Mouse (Mus musculus) intestine, embryonic 16.5 days (tissue): ENCODE results near the gene Cavin1. TPM values are rescaled to one million over a fixed set of nuclear protein-coding genes. Genes with fewer than 3 reads are reported as not detected.
A peak's percentile ranks its signal among the peaks of the same experiment; 100 is the strongest.

Source experiments
- ATAC-seq: fragments of 200-750 bp; cut with Nextera tagmentation; 2 replicates; pipeline ENCODE4 v1.8.0; 2017; ENCODE audit warnings: moderate TSS enrichment, moderate library complexity
- H3K27ac ChIP-seq: fragments of 300-500 bp; sonication (generic); 2 replicates; pipeline ENCODE4 v1.5.1; 2014; ENCODE audit warnings: mild to moderate bottlenecking, low read length
- H3K27me3 ChIP-seq: fragments of 300-500 bp; sonication (generic); replicated peaks from 2 replicates; pipeline ENCODE4 v1.6.1; 2014; ENCODE audit warnings: low read length, control low read depth, mixed read lengths; ENCODE audit not compliant: control insufficient read depth, insufficient read depth
- H3K36me3 ChIP-seq: fragments of 300-500 bp; sonication (generic); 2 replicates; pipeline ENCODE4 v1.6.1; 2014; ENCODE audit warnings: low read length, control low read depth; ENCODE audit not compliant: control insufficient read depth, insufficient read depth
- H3K4me1 ChIP-seq: fragments of 300-500 bp; sonication (generic); 2 replicates; pipeline ENCODE4 v1.6.1; 2014; ENCODE audit warnings: low read length, control low read depth, mixed read lengths; ENCODE audit not compliant: control insufficient read depth, insufficient read depth
- H3K4me2 ChIP-seq: fragments of 300-500 bp; sonication (generic); 2 replicates; pipeline ENCODE4 v1.6.1; 2014; ENCODE audit warnings: low read depth, low read length, control low read depth
- H3K4me3 ChIP-seq: fragments of 300-500 bp; sonication (generic); 2 replicates; pipeline ENCODE4 v1.5.1; 2014; ENCODE audit warnings: mild to moderate bottlenecking, low read length
- H3K9ac ChIP-seq: fragments of 300-500 bp; sonication (generic); 2 replicates; pipeline ENCODE4 v1.6.1; 2014; ENCODE audit warnings: low read depth, low read length
- H3K9me3 ChIP-seq: fragments of 300-500 bp; sonication (generic); 2 replicates; pipeline ENCODE4 v1.6.1; 2016; ENCODE audit warnings: low read length, control low read depth; ENCODE audit not compliant: control insufficient read depth
- WGBS: fragments of 180-500 bp; shearing (Covaris S2); extraction: QIAGEN DNeasy Blood & Tissue Kit; methylation state at CpG from one replicate; pipeline ENCODE4 v1.1.7; 2014; 5-methylcytosine and 5-hydroxymethylcytosine counted together
- polyA plus RNA-seq: library from polyadenylated mRNA; unstranded; fragments of >200 nt; fragmentation: Nextera tagmentation; extraction: Ambion mirVana; gene quantifications from 2 replicates; pipeline ENCODE4 v1.2.1, GENCODE M21; 2015

Cavin1 gene
- polyA plus RNA-seq, 1 experiment from 2014 or later = 214 TPM

DNA sequence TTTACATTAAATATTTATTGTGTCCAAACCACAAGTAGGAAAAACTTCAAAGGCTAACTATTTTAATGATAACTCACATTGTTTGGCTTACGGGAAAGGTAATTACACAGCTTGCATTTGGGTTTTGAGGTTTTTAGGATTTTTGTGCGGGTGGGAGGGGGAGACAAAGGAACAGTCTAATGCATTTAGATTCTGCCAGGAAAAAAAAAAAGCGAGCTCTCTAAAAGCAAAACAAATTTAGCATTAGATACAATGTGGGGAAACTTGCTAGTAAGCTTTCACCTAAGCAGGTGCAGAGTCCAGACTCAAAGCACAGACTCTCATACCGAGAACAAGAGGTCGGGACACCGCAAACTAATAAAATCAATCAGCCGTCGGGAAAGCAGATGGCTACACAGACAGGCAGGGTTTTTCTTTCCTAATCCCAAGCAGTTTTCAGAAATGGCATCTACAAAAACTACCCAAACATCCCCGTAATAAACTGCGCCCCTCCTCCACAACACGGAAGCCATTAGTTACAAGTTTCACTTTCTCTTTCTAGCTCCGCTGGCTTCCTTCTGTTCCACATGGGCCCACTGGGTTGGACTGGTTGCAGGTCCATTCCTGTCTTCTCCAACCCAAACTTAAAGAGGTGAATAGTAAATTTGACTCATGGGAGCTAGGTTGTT is 39.3 kb downstream of the Cavin1 start:
- peak; percentile 67; the same call in 1 of the 2 replicates for ATAC-seq

DNA sequence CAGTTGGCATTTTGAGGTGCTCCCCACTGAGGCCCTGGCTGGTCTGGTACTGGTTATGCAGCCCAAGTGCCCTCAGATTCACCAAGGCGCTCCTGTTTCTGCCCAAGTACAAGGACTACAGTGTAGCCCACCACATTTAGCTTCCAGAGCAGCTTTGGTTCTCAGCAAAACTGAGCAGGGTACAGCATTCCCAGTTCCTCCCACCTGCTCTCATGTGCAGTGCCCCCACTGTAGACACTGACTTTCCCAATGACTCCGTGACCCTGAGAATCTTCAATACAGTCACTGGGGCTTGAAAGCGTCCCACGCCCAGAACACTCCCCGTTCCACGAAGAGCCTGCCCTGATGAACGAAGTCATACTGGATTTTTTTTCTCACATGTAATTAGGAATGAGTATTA is 40.1 kb downstream of the Cavin1 start:
- no peak for ATAC-seq
- peaks cover 12% of the 10 kb centered on the region for H3K4me1 ChIP-seq
- H3K27me3 ChIP-seq = no peaks in the 10 kb centered on the region
- H3K4me3 ChIP-seq = no peak overlapping the region
- no peak overlapping the region for H3K9ac ChIP-seq
- H3K36me3 ChIP-seq = no peaks in the 10 kb centered on the region
- H3K4me2 ChIP-seq = no peak overlapping the region
- no peak overlapping the region for H3K27ac ChIP-seq
- WGBS = 61% methylated on average over 7 of the region's 7 CpGs
- H3K9me3 ChIP-seq = no peaks in the 10 kb centered on the region

More for the DNA sequence above, 39.3 kb downstream of the Cavin1 start:
- Histone ChIP-seq H3K27ac (peak overlapping the region; percentile 63), H3K9me3 (no peaks in the 10 kb centered on the region), H3K9ac (peak overlapping the region; percentile 60), H3K36me3 (no peaks in the 10 kb centered on the region), H3K27me3 (no peaks in the 10 kb centered on the region), H3K4me3 (peak overlapping the region; percentile 44), H3K4me1 (peaks cover 14% of the 10 kb centered on the region), H3K4me2 (peak overlapping the region; percentile 58)
- WGBS = 31% methylated on average over 12 of the region's 12 CpGs

DNA sequence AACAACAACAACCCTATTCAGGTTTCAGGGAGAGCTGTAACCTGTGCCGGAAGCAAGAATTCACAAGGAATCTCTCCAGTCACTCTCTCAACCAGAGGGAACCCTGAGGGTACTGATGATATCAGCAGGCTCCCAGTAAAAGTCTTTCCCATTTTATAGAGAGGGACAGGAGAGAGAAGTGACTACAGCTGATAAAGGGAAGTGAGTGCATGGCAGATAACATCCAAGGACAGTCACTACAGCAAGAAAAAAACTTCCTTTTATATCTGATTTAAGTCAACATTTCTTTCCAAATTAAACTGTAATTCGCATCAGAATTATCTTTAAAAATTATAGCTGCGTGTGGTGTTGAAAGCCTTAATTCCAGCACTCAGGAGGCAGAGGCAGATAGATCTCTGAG is 43.3 kb downstream of the Cavin1 start:
- Histone ChIP-seq H3K9me3 (no peaks in the 10 kb centered on the region), H3K4me1 (peaks cover 15% of the 10 kb centered on the region), H3K27me3 (no peaks in the 10 kb centered on the region), H3K4me2 (no peak overlapping the region), H3K36me3 (no peaks in the 10 kb centered on the region), H3K4me3 (no peak overlapping the region), H3K27ac (no peak overlapping the region), H3K9ac (no peak overlapping the region)
- ATAC-seq = no peak
- 92% methylated on average over 3 of the region's 3 CpGs for WGBS

DNA sequence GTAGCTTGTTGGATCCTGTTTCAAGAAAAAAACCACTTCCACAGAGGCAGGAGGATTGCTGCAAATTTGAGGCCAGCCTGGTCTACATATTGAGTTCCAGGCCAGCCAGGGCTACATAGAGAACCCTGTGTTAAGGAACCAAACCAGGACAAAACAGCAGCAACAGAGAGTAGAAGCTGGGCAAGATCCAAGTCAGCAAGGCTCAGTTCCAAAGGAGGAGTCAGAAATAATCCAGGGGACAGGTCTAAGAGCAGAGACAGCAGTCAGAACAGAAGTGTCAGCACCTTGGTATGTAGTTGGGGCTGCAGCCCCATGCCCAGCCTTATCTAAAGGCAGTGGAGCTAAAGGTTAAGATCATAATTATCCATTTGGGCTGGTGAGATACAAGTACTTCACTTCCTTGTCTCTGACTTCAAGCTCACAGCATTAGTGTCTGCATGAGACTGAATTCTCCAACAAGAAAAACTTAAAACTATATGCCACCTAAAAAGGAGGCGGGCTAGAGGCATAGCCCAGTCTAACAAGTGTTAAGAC is 46.2 kb downstream of the Cavin1 start:
- no peak overlapping the region for H3K4me2 ChIP-seq
- H3K4me1 ChIP-seq = peaks cover 6% of the 10 kb centered on the region
- H3K4me3 ChIP-seq = no peak overlapping the region
- H3K9me3 ChIP-seq = no peaks in the 10 kb centered on the region
- 95% methylated on average over 1 of the region's 1 CpGs for WGBS
- peak; percentile 93 for ATAC-seq
- peak overlapping the region; percentile 73 for H3K27ac ChIP-seq
- H3K27me3 ChIP-seq = no peaks in the 10 kb centered on the region
- H3K9ac ChIP-seq = no peak overlapping the region
- H3K36me3 ChIP-seq = no peaks in the 10 kb centered on the region

DNA sequence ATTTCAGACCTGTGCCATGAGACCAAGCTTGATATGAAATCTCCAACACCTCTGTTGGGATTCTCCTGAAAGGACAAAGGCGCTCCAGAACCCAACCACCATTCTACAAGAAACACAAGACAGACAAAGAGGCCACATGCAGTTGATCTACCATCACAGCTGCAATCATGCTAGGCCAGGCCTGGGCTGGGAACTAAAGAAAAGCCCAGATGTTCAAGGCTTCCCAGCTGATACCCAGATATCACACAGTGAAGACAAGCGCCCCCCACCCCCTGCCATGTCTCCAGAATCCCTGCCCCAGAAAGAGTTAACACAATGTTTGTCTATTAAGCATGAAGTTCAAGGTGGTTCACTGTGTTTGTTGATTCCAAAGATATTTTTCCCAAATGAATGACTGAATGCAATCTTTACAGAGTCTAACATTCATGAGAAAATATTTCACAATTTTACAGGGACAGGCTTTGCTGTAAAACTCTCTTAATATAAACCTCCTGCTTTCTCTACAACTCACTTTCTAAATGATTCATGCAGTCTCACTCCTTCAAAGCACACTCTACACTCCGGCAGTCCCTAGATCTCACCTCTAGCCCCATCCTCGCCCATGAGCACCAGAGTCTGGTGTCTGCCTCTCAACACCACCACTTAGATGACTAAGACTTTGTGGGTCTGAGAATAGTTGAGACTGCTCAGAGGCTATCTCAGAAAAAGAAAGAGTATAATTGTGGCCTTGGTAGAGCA is 49.6 kb downstream of the Cavin1 start:
- no peaks in the 10 kb centered on the region for H3K9me3 ChIP-seq
- H3K4me3 ChIP-seq = no peak overlapping the region
- H3K9ac ChIP-seq = no peak overlapping the region
- peaks cover 6% of the 10 kb centered on the region for H3K4me1 ChIP-seq
- no peak overlapping the region for H3K27ac ChIP-seq
- H3K4me2 ChIP-seq = no peak overlapping the region
- ATAC-seq = no peak
- no peaks in the 10 kb centered on the region for H3K27me3 ChIP-seq
- no peaks in the 10 kb centered on the region for H3K36me3 ChIP-seq
- 90% methylated on average over 4 of the region's 4 CpGs for WGBS

DNA sequence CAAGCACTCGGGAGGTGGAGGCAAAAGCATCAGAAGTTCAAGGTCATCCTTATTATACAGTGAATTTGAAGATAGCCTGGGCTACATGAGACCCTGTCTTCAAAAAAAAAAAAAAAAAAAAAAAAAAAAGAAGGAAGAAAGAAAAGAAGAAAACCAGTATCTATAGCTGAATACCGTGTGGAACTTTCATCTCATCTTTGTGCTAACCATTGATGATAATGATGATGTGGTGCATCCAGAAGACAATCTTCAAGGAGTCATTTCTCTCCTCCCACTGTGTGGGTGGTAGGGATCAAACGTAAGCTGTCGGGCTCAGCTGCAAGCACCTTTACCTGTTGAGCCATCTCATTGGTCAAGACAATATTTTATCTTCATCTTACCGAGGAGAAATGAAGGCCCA is 52.7 kb downstream of the Cavin1 start:
- H3K27me3 ChIP-seq = no peaks in the 10 kb centered on the region
- H3K4me3 ChIP-seq = no peak overlapping the region
- no peaks in the 10 kb centered on the region for H3K36me3 ChIP-seq
- H3K4me1 ChIP-seq = no peaks in the 10 kb centered on the region
- H3K4me2 ChIP-seq = no peak overlapping the region
- no peaks in the 10 kb centered on the region for H3K9me3 ChIP-seq
- WGBS = 92% methylated on average over 5 of the region's 5 CpGs
- H3K27ac ChIP-seq = no peak overlapping the region
- ATAC-seq = no peak
- no peak overlapping the region for H3K9ac ChIP-seq

DNA sequence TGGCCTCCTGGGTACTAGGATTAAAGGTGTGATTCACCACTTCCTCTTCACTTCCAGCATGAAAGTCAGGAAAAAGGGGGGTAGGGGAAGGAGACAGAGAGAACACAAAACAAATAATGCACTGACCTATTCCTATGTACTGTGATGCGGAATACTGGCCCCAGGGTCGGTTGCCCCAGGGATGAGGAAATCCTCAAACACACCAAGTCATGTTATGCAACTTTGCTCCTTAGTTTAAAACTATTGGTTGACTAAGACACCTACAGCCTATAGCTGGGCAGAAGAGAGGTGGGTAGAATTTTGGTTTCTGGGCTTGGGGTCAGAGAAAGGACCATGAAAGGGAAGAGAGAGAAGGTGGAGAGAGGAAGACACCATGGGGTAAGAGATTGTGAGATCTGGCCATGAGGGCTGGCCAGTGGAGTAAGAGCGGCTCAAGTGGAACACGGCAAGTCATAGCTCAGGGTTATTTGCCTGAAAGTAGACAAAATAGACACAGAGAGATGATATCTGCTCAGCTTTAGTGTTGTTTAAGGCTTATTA is 54.2 kb downstream of the Cavin1 start:
- no peak for ATAC-seq
- no peak overlapping the region for H3K27ac ChIP-seq
- no peaks in the 10 kb centered on the region for H3K9me3 ChIP-seq
- no peaks in the 10 kb centered on the region for H3K4me1 ChIP-seq
- no peak overlapping the region for H3K9ac ChIP-seq
- H3K27me3 ChIP-seq = no peaks in the 10 kb centered on the region
- 87% methylated on average over 4 of the region's 4 CpGs for WGBS
- no peak overlapping the region for H3K4me3 ChIP-seq
- H3K36me3 ChIP-seq = no peaks in the 10 kb centered on the region
- H3K4me2 ChIP-seq = no peak overlapping the region

DNA sequence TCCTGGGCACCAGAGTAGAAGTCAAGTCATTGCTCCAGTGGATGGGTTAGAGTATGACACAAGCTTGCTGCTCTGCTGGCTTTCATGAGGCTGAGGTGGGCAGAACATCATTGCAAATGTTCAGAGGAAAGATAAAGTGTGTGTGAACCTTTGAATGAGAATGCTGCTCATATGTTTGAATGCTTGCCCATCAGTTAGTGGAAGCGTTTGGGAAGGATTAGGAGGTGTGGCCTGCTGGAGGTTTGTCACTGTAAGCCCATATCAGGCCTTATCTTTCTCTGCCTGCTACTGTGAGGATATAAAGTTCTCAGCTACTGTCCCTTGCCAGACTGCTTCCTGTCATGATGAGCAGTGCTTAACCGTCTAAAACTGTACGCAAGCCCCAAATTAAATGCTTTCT is 55.6 kb downstream of the Cavin1 start:
- Histone ChIP-seq H3K4me2 (no peak overlapping the region), H3K4me1 (no peaks in the 10 kb centered on the region), H3K4me3 (no peak overlapping the region), H3K27me3 (no peaks in the 10 kb centered on the region), H3K9me3 (no peaks in the 10 kb centered on the region), H3K36me3 (no peaks in the 10 kb centered on the region), H3K9ac (no peak overlapping the region), H3K27ac (no peak overlapping the region)
- 92% methylated on average over 3 of the region's 3 CpGs for WGBS
- ATAC-seq = no peak

DNA sequence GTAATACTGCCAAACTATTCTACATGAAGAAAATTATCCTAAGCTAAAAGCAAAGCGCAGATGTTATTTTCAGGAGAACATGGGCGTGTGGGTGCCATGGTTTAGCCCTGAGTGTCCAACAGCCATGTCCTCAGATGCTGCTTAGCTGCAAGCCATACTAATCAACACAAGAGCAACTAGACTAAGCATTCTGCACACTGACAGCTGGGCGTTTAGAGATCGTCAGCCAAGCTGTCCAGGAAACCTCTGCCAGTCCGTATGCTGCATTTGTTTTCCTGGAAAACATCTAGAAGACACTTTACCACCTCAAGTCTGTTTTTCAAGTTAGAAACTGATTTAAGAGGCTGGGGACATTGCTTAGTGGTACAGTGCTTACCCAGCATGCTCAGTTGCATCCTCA is 56.3 kb downstream of the Cavin1 start:
- no peaks in the 10 kb centered on the region for H3K4me1 ChIP-seq
- no peak for ATAC-seq
- no peak overlapping the region for H3K4me3 ChIP-seq
- no peaks in the 10 kb centered on the region for H3K9me3 ChIP-seq
- no peaks in the 10 kb centered on the region for H3K36me3 ChIP-seq
- 83% methylated on average over 5 of the region's 5 CpGs for WGBS
- no peak overlapping the region for H3K27ac ChIP-seq
- H3K9ac ChIP-seq = no peak overlapping the region
- H3K27me3 ChIP-seq = no peaks in the 10 kb centered on the region
- no peak overlapping the region for H3K4me2 ChIP-seq
